Mouse (Mus musculus): ENCODE measurements around the gene Gsdma3.
"Not testable (repeated sequence)": the region's sequence is repeated elsewhere in the genome, so short reads cannot be mapped to it uniquely, and the experiment has no call there.

The Gsdma3 gene

GRCm38 (mm10) chr11:98668984-98669383, 42.8 kb downstream of the Gsdma3 start:
- DNase-seq (ENCODE audit: low spot score in 2 of 2): no peak

DNA sequence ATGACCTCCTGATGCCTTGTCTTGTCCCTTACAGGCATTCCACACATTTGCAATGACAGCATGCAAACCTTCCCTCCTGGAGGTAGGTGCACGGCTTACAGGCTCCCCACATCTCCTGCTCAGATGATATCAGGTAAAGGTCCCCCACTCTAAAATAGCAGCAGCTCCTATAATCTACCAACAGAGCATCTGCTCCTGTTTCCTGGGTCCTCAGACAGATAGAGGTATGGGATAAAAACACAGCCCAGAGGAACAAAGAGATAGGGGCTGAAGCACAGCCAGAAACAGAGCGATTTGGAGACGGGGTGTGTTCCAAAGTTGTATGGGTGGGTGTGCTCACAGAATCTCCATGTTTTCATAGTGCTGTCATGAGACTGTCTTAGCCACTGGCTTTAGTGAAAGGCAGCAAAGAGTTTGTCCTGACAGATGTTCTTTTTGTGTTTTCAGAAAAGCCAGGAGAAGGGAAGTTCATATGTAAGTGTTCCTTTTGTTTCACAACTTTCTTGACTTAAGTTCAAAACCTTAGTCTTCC, 45.2 kb downstream of the Gsdma3 start:
- DNase-seq (ENCODE audit: low spot score in 2 of 2): no peak

DNA sequence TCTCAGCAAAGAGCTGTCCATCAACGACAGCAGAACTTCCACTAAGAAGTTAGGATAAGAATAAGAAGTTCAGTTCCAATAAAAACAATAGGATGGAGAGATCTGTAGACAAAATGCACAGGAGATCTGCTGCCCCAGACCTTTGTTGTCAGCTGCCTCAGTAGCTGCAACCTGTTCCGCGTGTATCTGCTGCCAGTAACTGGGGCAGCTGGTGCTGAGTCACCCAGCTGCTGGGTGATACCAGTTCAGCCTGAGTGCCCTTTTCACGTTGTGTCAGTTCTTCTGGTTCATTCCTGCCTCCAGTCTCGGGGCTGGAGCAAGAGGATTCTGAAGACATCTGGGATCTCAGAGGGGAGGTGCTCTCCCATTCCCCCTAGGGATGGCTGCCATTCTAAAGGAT, 45.7 kb downstream of the Gsdma3 start:
- DNase-seq (ENCODE audit: low spot score in 2 of 2): no peak

DNA sequence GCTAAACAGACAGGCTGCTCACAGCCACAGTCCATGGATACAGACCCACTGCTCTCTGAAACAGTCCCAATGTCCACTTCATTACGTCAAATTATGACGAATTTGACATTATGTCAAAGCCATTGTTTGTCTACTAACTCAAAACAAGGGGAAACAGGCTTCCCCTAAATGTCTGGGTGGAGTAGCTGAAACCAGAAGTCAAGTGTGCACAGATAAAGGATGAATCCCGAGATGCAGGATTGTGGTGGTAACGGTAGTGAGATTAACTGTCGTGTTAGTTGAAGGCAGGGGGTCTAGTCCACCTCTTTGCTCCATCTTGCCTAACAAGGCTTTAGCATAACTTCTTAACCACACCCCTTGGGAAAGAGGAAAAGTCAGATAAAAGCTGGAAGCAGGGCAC, 46.3 kb downstream of the Gsdma3 start:
- DNase-seq (ENCODE audit: low spot score in 2 of 2): no peak

- peak in 1 of 2 experiments; percentile 56 for DNase-seq (ENCODE audit: low spot score in 2 of 2)
Measured at GRCm38 (mm10) chr11:98673136-98673535, 47.0 kb downstream of the Gsdma3 start.

- DNase-seq (ENCODE audit: low spot score in 2 of 2): no peak
Measured at GRCm38 (mm10) chr11:98675829-98676363, 49.7 kb downstream of the Gsdma3 start.

GRCm38 (mm10) chr11:98680023-98680422, 53.9 kb downstream of the Gsdma3 start:
- no peak for DNase-seq (ENCODE audit: low spot score in 2 of 2)

DNA sequence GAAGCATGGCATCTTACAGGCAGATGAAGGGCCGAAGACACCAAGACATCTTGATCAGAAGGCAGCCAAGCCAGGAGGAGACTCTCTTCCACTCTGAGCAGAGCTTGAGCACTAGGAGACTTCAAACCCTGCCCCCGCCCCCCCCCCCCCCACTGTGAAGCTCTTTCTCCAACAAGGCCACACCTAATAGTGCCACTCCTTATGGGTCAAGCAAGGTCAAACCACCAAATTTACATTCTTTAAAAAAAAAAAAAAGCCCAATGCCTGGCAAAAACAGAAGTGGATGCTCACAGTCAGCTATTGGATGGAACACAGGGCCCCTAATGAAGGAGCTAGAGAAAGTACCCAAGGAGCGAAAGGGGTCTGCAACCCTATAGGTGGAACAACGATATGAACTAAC, 54.4 kb downstream of the Gsdma3 start:
- not testable (repeated sequence) for DNase-seq (ENCODE audit: low spot score in 2 of 2)

DNA sequence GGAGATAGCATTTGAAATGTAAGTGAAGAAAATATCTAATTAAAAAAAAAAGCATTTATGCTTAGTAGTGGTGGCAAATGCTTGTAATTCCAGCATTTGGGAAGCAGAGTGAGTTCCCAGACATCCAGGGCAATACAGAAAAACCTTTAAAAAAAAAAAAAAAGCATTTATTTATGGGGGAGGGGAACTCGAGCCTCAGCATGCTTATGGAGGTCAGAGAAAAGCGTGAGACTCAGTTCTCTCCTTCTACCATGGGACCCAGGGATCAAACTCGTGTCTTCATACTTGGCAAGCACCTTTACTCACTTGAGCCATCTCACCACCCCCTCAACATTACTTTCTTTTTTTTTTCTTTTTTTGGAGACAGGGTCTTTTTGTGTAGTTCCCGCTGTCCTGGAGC, 55.0 kb downstream of the Gsdma3 start:
- DNase-seq (ENCODE audit: low spot score in 2 of 2): no peak

DNA sequence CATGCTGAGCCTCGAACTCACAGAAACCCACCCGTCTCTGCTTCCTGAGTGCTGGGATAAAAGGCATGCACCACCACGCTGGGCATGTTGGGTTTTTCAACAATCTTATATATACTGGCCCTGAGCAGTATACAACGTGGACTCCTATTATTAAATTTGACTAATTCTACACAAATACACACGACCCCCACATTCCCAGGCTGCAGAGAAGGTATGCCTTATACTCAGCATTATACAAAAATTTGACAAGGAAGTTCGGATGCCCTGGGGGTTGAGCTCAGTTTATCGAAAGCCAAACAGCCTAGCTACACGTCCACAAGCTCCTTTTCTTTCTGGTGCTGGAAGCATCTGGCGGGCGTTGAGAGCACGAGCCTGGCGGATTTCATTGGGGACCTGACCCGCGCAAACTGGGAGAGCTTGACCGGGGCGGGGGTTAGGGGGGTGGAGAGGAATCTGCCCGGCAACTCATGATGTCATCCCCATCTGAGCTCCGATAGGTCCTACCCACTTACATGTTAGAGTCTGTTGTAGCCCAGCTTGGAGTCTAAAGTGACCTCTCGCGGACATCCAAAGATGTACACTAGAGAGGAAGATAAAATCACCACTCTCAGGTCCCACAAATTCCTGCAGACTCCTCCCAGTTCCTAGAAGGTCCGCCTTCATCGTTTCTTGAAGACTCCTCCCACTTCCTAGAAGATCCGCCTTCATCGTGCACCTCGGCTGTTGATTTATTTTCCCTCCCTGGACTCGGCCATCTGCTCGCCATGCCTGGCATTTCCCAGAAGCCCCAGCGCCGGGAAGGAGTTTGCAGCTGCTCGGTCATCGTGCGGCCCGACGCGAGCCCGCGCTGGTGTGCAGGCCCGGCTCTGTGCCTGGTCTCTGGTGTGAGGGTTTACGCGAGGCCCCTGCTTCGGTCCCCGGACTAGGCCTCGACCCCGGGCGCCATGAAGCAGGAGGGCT, 55.9 kb downstream of the Gsdma3 start, which contains the start of gene Psmd3:
TSS of gene Psmd3 (plus strand) at position 769 of the 960 bp plus-strand sequence.
- peak; percentile 97 to 98 for DNase-seq (ENCODE audit: low spot score in 2 of 2)

DNA sequence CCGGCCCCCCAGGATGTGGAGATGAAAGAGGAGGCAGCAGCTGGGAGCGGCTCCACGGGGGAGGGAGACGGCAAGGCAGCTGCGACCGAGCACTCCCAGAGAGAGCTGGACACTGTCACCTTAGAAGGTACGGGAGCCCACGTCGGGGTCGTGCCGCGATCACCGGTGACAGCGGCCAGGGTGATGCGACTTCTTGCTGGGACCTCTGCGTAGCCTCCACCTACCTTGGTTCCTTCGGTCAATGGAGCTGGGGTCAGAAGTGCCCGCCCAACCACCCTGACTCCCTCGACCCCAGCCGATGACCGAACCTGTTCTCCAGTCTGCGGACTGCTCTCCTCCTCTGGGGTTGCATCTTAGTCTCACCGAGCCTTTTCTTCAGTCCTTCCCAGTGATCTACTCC, 56.7 kb downstream of the Gsdma3 start:
- no peak for DNase-seq (ENCODE audit: low spot score in 2 of 2)

DNA sequence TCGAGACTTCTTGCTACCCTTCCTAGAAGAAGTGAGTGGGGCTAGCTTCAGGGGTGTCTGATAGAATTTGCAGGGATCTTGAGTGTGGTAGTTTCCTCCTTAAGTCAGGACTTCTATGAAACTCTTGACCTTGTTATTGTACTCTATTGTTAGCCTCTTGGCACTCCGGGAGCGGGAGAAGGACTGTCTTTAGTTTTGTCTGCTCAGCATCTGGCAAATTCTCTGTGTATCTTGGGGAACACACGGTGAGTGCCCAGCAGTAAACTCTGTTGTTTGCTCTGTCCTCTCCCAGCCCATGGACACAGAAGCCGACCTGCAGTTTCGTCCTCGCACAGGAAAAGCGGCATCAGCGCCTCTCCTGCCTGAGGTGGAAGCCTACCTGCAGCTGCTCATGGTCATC, 59.5 kb downstream of the Gsdma3 start:
- no peak for DNase-seq (ENCODE audit: low spot score in 2 of 2)

- no peak for DNase-seq (ENCODE audit: low spot score in 2 of 2)
Measured at GRCm38 (mm10) chr11:98686976-98687375, 60.8 kb downstream of the Gsdma3 start.

Data from spleen, postnatal 14 days (tissue).